Mouse (Mus musculus): ENCODE results near the gene Arr3. TPM values are rescaled to one million over a fixed set of nuclear protein-coding genes. Genes with fewer than 3 reads are reported as not detected.

Arr3 gene
- not detected in 2 replicates for polyA plus RNA-seq (2015; fragmentation: Nextera tagmentation; extraction: Ambion mirVana)

- Histone ChIP-seq H3K4me3 (replicated peaks; ENCODE audit: low read length) (no peak within 1 kb of the TSS), H3K9ac (ENCODE audit: low read length) (no peak within 1 kb of the TSS), H3K4me1 (ENCODE audit: control insufficient read depth, insufficient read depth, low read length) (no peaks in the 10 kb centered on the region), H3K9me3 (replicated peaks; ENCODE audit: control insufficient read depth, low read length) (no peaks in the 10 kb centered on the region), H3K36me3 (ENCODE audit: control insufficient read depth, insufficient read depth, low read length) (no peaks in the 10 kb centered on the region), H3K27me3 (ENCODE audit: control insufficient read depth, insufficient read depth, low read length) (peaks cover 4% of the 10 kb centered on the region; the same call in 1 of the 2 replicates), H3K27ac (ENCODE audit: low read length) (no peak within 1 kb of the TSS), H3K4me2 (ENCODE audit: low read depth, low read length) (no peak within 1 kb of the TSS)
- WGBS = 85% methylated on average over 1 of the region's 1 CpGs
- no peak for ATAC-seq (ENCODE audit: insufficient read depth, low FRiP score)
Observed at GRCm38 (mm10) chrX:100605314-100605713, at the start of gene Arr3. Gene Arr3, plus strand, starts transcription at chrX:100605497.

GRCm38 (mm10) chrX:100556026-100556425 lies 49.3 kb upstream of the Arr3 start:
- Histone ChIP-seq H3K4me2 (ENCODE audit: low read depth, low read length) (no peak overlapping the region), H3K27me3 (ENCODE audit: control insufficient read depth, insufficient read depth, low read length) (no peaks in the 10 kb centered on the region), H3K9ac (ENCODE audit: low read length) (no peak overlapping the region), H3K4me1 (ENCODE audit: control insufficient read depth, insufficient read depth, low read length) (no peaks in the 10 kb centered on the region), H3K36me3 (ENCODE audit: control insufficient read depth, insufficient read depth, low read length) (no peaks in the 10 kb centered on the region), H3K4me3 (replicated peaks; ENCODE audit: low read length) (no peak overlapping the region), H3K27ac (ENCODE audit: low read length) (no peak overlapping the region), H3K9me3 (replicated peaks; ENCODE audit: control insufficient read depth, low read length) (no peaks in the 10 kb centered on the region)
- WGBS = 71% methylated on average over 3 of the region's 3 CpGs
- no peak for ATAC-seq (ENCODE audit: insufficient read depth, low FRiP score)

GRCm38 (mm10) chrX:100565696-100566095 lies 39.6 kb upstream of the Arr3 start:
- H3K4me2 ChIP-seq (ENCODE audit: low read depth, low read length) = no peak overlapping the region
- H3K36me3 ChIP-seq (ENCODE audit: control insufficient read depth, insufficient read depth, low read length) = no peaks in the 10 kb centered on the region
- no peak overlapping the region for H3K27ac ChIP-seq (ENCODE audit: low read length)
- WGBS = 74% methylated on average over 3 of the region's 3 CpGs
- no peak for ATAC-seq (ENCODE audit: insufficient read depth, low FRiP score)
- no peaks in the 10 kb centered on the region for H3K4me1 ChIP-seq (ENCODE audit: control insufficient read depth, insufficient read depth, low read length)
- no peaks in the 10 kb centered on the region for H3K9me3 ChIP-seq (replicated peaks; ENCODE audit: control insufficient read depth, low read length)
- H3K9ac ChIP-seq (ENCODE audit: low read length) = no peak overlapping the region
- no peak overlapping the region for H3K4me3 ChIP-seq (replicated peaks; ENCODE audit: low read length)
- no peaks in the 10 kb centered on the region for H3K27me3 ChIP-seq (ENCODE audit: control insufficient read depth, insufficient read depth, low read length)

- no peaks in the 10 kb centered on the region for H3K9me3 ChIP-seq (replicated peaks; ENCODE audit: control insufficient read depth, low read length)
- no peak within 1 kb of the TSS for H3K4me2 ChIP-seq (ENCODE audit: low read depth, low read length)
- H3K27ac ChIP-seq (ENCODE audit: low read length) = no peak within 1 kb of the TSS
- no peak for ATAC-seq (ENCODE audit: insufficient read depth, low FRiP score)
- no peak within 1 kb of the TSS for H3K9ac ChIP-seq (ENCODE audit: low read length)
- H3K27me3 ChIP-seq (ENCODE audit: control insufficient read depth, insufficient read depth, low read length) = no peaks in the 10 kb centered on the region
- H3K36me3 ChIP-seq (ENCODE audit: control insufficient read depth, insufficient read depth, low read length) = no peaks in the 10 kb centered on the region
- H3K4me3 ChIP-seq (replicated peaks; ENCODE audit: low read length) = no peak within 1 kb of the TSS
- WGBS = 88% methylated on average over 1 of the region's 1 CpGs
- no peaks in the 10 kb centered on the region for H3K4me1 ChIP-seq (ENCODE audit: control insufficient read depth, insufficient read depth, low read length)
Observed at GRCm38 (mm10) chrX:100571951-100572350, 33.3 kb upstream of the Arr3 start, which contains the start of gene Awat1. Gene Awat1, plus strand, starts transcription at chrX:100572251.

- peaks cover 11% of the 10 kb centered on the region; the same call in 1 of the 2 replicates for H3K27me3 ChIP-seq (ENCODE audit: control insufficient read depth, insufficient read depth, low read length)
- H3K9ac ChIP-seq (ENCODE audit: low read length) = no peak within 1 kb of the TSS
- no peaks in the 10 kb centered on the region for H3K36me3 ChIP-seq (ENCODE audit: control insufficient read depth, insufficient read depth, low read length)
- no peak for ATAC-seq (ENCODE audit: insufficient read depth, low FRiP score)
- H3K27ac ChIP-seq (ENCODE audit: low read length) = no peak within 1 kb of the TSS
- no peak within 1 kb of the TSS for H3K4me3 ChIP-seq (replicated peaks; ENCODE audit: low read length)
- no peaks in the 10 kb centered on the region for H3K4me1 ChIP-seq (ENCODE audit: control insufficient read depth, insufficient read depth, low read length)
- H3K4me2 ChIP-seq (ENCODE audit: low read depth, low read length) = no peak within 1 kb of the TSS
- WGBS = 51% methylated on average over 4 of the region's 4 CpGs
- H3K9me3 ChIP-seq (replicated peaks; ENCODE audit: control insufficient read depth, low read length) = no peaks in the 10 kb centered on the region
Observed at GRCm38 (mm10) chrX:100594791-100595190, 10.5 kb upstream of the Arr3 start, which contains the start of gene P2ry4. Gene P2ry4, minus strand, starts transcription at chrX:100594869.

- ATAC-seq (ENCODE audit: insufficient read depth, low FRiP score) = no peak
- Histone ChIP-seq H3K27ac (ENCODE audit: low read length) (no peak overlapping the region), H3K9ac (ENCODE audit: low read length) (no peak overlapping the region), H3K27me3 (ENCODE audit: control insufficient read depth, insufficient read depth, low read length) (peaks cover 12% of the 10 kb centered on the region; the same call in 1 of the 2 replicates), H3K4me2 (ENCODE audit: low read depth, low read length) (no peak overlapping the region), H3K9me3 (replicated peaks; ENCODE audit: control insufficient read depth, low read length) (no peaks in the 10 kb centered on the region), H3K4me3 (replicated peaks; ENCODE audit: low read length) (no peak overlapping the region), H3K36me3 (ENCODE audit: control insufficient read depth, insufficient read depth, low read length) (no peaks in the 10 kb centered on the region), H3K4me1 (ENCODE audit: control insufficient read depth, insufficient read depth, low read length) (no peaks in the 10 kb centered on the region)
- WGBS = 16% methylated on average over 5 of the region's 5 CpGs
Observed at GRCm38 (mm10) chrX:100597439-100597838, 7.9 kb upstream of the Arr3 start.

- 64% methylated on average over 4 of the region's 4 CpGs for WGBS
- no peak for ATAC-seq (ENCODE audit: insufficient read depth, low FRiP score)
Observed at GRCm38 (mm10) chrX:100599755-100600154, 5.5 kb upstream of the Arr3 start.

GRCm38 (mm10) chrX:100618488-100618887 lies 13.2 kb downstream of the Arr3 start:
- H3K9me3 ChIP-seq (replicated peaks; ENCODE audit: control insufficient read depth, low read length) = no peaks in the 10 kb centered on the region
- no peak overlapping the region for H3K27ac ChIP-seq (ENCODE audit: low read length)
- no peak; the same call in 1 of the 2 replicates for ATAC-seq (ENCODE audit: insufficient read depth, low FRiP score)
- H3K9ac ChIP-seq (ENCODE audit: low read length) = no peak overlapping the region
- WGBS = 51% methylated on average over 3 of the region's 3 CpGs
- H3K36me3 ChIP-seq (ENCODE audit: control insufficient read depth, insufficient read depth, low read length) = no peaks in the 10 kb centered on the region
- no peaks in the 10 kb centered on the region for H3K27me3 ChIP-seq (ENCODE audit: control insufficient read depth, insufficient read depth, low read length)
- no peaks in the 10 kb centered on the region for H3K4me1 ChIP-seq (ENCODE audit: control insufficient read depth, insufficient read depth, low read length)
- no peak overlapping the region for H3K4me2 ChIP-seq (ENCODE audit: low read depth, low read length)
- no peak overlapping the region for H3K4me3 ChIP-seq (replicated peaks; ENCODE audit: low read length)

More at GRCm38 (mm10) chrX:100599755-100600154, 5.5 kb upstream of the Arr3 start:
- Histone ChIP-seq H3K4me3 (replicated peaks; ENCODE audit: low read length) (no peak overlapping the region), H3K36me3 (ENCODE audit: control insufficient read depth, insufficient read depth, low read length) (no peaks in the 10 kb centered on the region), H3K27me3 (ENCODE audit: control insufficient read depth, insufficient read depth, low read length) (peaks cover 5% of the 10 kb centered on the region; the same call in 1 of the 2 replicates), H3K9ac (ENCODE audit: low read length) (no peak overlapping the region), H3K27ac (ENCODE audit: low read length) (no peak overlapping the region), H3K4me2 (ENCODE audit: low read depth, low read length) (no peak overlapping the region), H3K4me1 (ENCODE audit: control insufficient read depth, insufficient read depth, low read length) (no peaks in the 10 kb centered on the region), H3K9me3 (replicated peaks; ENCODE audit: control insufficient read depth, low read length) (no peaks in the 10 kb centered on the region)

- H3K4me2 ChIP-seq (ENCODE audit: low read depth, low read length) = no peak overlapping the region
- H3K4me3 ChIP-seq (replicated peaks; ENCODE audit: low read length) = no peak overlapping the region
- H3K9ac ChIP-seq (ENCODE audit: low read length) = no peak overlapping the region
- H3K36me3 ChIP-seq (ENCODE audit: control insufficient read depth, insufficient read depth, low read length) = no peaks in the 10 kb centered on the region
- H3K4me1 ChIP-seq (ENCODE audit: control insufficient read depth, insufficient read depth, low read length) = no peaks in the 10 kb centered on the region
- WGBS = 64% methylated on average over 2 of the region's 2 CpGs
- no peak overlapping the region for H3K27ac ChIP-seq (ENCODE audit: low read length)
- no peak for ATAC-seq (ENCODE audit: insufficient read depth, low FRiP score)
- no peaks in the 10 kb centered on the region for H3K27me3 ChIP-seq (ENCODE audit: control insufficient read depth, insufficient read depth, low read length)
- H3K9me3 ChIP-seq (replicated peaks; ENCODE audit: control insufficient read depth, low read length) = no peaks in the 10 kb centered on the region
Observed at GRCm38 (mm10) chrX:100621366-100621765, 16.1 kb downstream of the Arr3 start.
